Mouse (Mus musculus) central nervous system, embryonic 11.5 days (tissue): ENCODE results near the gene Slc39a5. TPM values are rescaled to one million over a fixed set of nuclear protein-coding genes. Genes with fewer than 3 reads are reported as not detected.

Experiments
- polyA plus RNA-seq: library from polyadenylated mRNA; depleted of rRNA; stranded (reverse); fragments of >200 nt; gene quantifications from 2 replicates; pipeline ENCODE4 v1.2.3, GENCODE M21; 2012; rRNA removed

Slc39a5 gene
- polyA plus RNA-seq: 0.65 and 1.1 TPM in 2 replicates

DNA sequence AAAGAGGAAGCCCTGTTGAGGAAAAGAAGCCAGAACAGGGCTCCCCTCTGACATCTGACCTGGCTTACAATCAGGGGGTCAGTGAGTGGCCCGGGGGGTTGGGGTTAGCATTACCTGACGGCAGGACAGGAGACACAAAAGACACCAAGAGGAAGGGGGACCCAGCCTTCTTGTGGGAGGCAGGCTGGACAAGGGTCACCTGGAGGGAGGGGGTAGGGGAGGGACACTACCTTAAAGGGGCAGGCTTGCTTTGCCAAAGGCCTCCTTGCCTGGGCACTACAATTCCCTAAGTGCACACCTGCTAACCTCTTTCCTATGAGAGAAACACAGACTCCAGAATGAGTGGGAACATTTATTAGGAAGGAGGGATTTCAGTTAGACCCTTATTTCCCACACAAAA lies at the start of gene Slc39a5:
TSS of gene Slc39a5 (minus strand) at position 174 of the 400 bp plus-strand sequence.

DNA sequence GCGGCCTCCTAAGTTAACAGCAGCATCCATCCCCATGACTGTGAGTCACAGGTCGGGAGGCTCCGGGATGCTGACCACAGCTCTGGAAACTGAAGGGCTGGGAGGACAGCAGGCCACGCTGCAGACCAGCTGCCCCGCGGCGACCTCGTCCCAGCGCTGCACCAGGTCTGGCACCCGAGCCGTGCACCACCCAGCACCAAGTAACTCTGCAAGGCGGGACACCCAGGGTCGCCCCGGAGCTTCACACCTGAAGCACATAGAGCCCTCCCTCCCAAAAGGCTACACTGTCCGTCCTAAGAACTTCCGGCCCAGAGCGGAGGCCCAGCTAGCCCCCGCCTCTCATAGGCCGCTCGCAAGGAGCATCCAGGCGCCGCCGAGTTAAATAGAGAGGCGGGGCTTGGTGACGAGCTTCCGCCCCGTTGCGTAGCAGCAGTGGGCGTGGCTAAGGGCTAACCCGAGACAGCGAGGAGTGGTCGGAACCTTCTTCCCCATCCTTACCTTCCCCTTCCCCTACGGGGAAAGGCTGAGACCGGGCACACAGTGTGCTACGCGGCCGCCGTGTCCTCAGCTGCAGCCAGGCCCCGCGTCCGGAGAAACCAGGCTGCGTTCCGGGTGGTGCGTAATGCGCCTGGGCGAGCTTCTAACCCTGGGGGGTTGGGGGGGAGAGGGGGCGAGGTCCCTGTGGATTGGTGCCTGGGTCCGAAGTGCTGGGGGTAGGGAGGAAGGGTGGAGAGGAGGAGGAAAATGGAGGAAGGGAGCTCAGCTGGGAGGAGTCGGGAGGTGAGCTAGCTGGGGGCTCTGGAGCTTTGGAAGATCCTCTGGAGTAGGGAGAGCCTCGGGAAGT lies 10.4 kb upstream of the Slc39a5 start, which contains the start of the genes Nabp2 and Rnf41:
TSS of gene Nabp2 (minus strand) at position 282 of the 844 bp plus-strand sequence.
TSS of gene Rnf41 (plus strand) at position 447 of the 844 bp plus-strand sequence.

DNA sequence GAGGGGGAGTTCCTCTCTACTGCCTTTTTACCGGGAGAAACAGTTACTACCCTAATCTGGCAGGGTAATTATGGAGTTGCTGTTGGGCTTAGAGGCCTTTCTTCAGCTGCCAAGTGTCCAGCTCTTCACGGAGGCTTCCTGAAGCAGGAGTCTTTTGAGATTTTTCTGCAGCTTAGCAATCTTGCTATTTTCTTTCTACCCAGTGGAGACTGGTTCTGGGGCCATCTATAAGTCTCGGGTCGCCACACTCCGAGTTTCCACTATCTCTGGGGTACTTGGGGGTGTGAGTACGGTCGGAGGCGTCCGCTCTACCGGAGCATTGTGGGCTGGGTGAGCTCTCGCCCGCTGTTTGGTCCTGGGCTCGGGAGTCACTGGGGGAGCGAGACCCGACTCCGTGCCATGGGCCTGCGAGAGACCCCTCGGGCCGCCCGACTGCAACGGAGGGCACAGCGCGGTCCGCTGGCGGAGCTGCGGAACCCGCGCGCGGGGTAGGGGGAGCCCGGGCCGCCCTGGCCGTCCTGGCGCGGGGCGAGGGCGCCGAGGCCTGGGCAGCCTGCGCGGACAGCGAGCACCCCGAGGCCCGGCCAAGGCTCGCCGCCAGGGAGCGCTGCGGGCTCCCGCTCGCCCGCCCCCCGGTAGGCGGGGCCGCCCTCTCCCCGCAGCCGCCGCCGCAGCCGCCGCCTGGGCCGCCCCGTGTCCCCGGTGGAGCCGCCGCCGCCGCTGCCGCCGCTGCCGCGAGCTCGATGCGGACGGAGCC lies 24.4 kb downstream of the Slc39a5 start, which contains the start of gene Ankrd52:
TSS of gene Ankrd52 (plus strand) at position 661 of the 757 bp plus-strand sequence.

DNA sequence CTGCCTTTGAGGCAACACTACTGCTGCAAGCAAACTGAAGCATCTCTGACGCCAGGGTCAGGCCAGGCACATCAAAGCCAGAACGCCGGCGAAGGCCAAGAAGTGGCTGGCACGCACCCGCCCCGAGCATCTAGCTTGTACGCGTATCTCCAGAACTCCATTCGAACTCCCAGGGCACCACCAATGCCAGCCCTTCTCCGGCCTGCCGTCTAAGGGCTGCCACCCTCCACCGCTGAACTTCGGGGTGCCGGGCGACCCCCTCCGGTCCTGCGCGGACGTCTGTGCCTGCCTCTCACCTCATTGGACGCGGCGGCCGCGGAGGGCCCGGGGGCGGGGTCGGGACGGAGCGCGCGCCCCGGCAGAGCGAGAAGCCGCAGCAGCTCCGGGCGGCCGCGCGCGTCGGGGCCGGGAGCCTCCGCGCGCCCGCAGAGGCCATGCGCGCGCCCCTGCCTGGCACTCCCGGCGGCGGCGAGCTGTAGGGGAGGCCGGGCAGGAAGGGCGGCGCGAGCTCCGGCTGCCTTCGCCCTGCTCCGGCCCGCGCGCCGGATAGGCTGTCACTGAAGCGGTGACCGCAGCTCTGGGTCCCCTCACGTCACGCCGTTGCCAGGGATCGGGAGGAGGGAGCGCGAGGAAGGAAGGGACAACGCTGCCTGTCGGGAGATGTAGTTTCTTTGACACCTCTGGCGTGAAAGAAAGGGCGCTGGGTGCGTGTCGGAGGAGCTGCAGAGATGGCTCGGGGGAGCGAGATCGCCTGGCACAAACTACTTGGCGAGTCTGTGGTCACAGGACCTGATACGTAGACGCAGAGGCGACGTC lies 32.4 kb downstream of the Slc39a5 start, which contains the start of gene Coq10a:
TSS of gene Coq10a (minus strand) at position 596 of the 816 bp plus-strand sequence.

Other genes starting within 250 kb of the Slc39a5 start
- 33.3 and 69.7 TPM in 2 replicates for gene Rbms2, start 220.9 kb downstream of the Slc39a5 start, polyA plus RNA-seq
- 2.6 and 4.6 TPM in 2 replicates for gene Gls2, start 206.8 kb downstream of the Slc39a5 start, polyA plus RNA-seq
- 13.5 and 17.9 TPM in 2 replicates for gene Spryd4, start 189.4 kb downstream of the Slc39a5 start, polyA plus RNA-seq
- 0.13 and 0.30 TPM in 2 replicates for gene Mip, start 175.4 kb downstream of the Slc39a5 start, polyA plus RNA-seq
- gene Timeless, start 169.2 kb downstream of the Slc39a5 start, polyA plus RNA-seq: 42.7 and 53.6 TPM in 2 replicates
- 0.98 and 1.0 TPM in 2 replicates for gene Apon, start 147.1 kb downstream of the Slc39a5 start, polyA plus RNA-seq
- 0.80 and 1.4 TPM in 2 replicates for gene Apof, start 132.6 kb downstream of the Slc39a5 start, polyA plus RNA-seq
- gene Stat2, start 130.7 kb downstream of the Slc39a5 start, polyA plus RNA-seq: 21.3 and 22.5 TPM in 2 replicates
- 0.11 and 0.17 TPM in 2 replicates for gene Il23a, start 102.5 kb downstream of the Slc39a5 start, polyA plus RNA-seq
- 45.0 and 49.8 TPM in 2 replicates for gene Pan2, start 97.9 kb downstream of the Slc39a5 start, polyA plus RNA-seq
- gene Cnpy2, start 78.8 kb downstream of the Slc39a5 start, polyA plus RNA-seq: 134 and 148 TPM in 2 replicates
- gene Cs, start 63.5 kb downstream of the Slc39a5 start, polyA plus RNA-seq: 120 and 162 TPM in 2 replicates
- gene Coq10a, start 32.2 kb downstream of the Slc39a5 start, polyA plus RNA-seq: 32.1 and 35.4 TPM in 2 replicates
- 45.2 and 47.7 TPM in 2 replicates for gene Ankrd52, start 24.1 kb downstream of the Slc39a5 start, polyA plus RNA-seq
- 80.3 and 86.7 TPM in 2 replicates for gene Nabp2, start 10.3 kb upstream of the Slc39a5 start, polyA plus RNA-seq
- 36.8 and 42.2 TPM in 2 replicates for gene Rnf41, start 10.4 kb upstream of the Slc39a5 start, polyA plus RNA-seq
- 251 and 263 TPM in 2 replicates for gene Smarcc2, start 58.0 kb upstream of the Slc39a5 start, polyA plus RNA-seq
- gene Myl6, start 92.9 kb upstream of the Slc39a5 start, polyA plus RNA-seq: 1,634 and 1,720 TPM in 2 replicates
- gene Myl6b, start 97.5 kb upstream of the Slc39a5 start, polyA plus RNA-seq: 15.8 and 16.8 TPM in 2 replicates
- gene Esyt1, start 124.6 kb upstream of the Slc39a5 start, polyA plus RNA-seq: 24.4 and 26.4 TPM in 2 replicates
- gene Zc3h10, start 146.5 kb upstream of the Slc39a5 start, polyA plus RNA-seq: 16.2 and 24.7 TPM in 2 replicates
- 4,092 and 4,723 TPM in 2 replicates for gene Rpl41, start 148.1 kb upstream of the Slc39a5 start, polyA plus RNA-seq
- gene Pa2g4, start 164.8 kb upstream of the Slc39a5 start, polyA plus RNA-seq: 195 and 212 TPM in 2 replicates
- 1.2 and 9.9 TPM in 2 replicates for gene Erbb3, start 188.4 kb upstream of the Slc39a5 start, polyA plus RNA-seq
- 1,123 and 1,713 TPM in 2 replicates for gene Rps26, start 225.5 kb upstream of the Slc39a5 start, polyA plus RNA-seq
- 6.5 and 8.1 TPM in 2 replicates for gene Ikzf4, start 244.8 kb upstream of the Slc39a5 start, polyA plus RNA-seq